Mouse (Mus musculus) embryonic fibroblast, embryonic 13.5 days (primary cell): ENCODE measurements at regions not wholly inside any gene's neighbourhood (a gene's known extent, or its start where the extent isn't known, plus 50 kb on each side); places are given as distances from the start of the nearest gene placed in this dataset.

Experiments
- CTCF ChIP-seq: IDR thresholded peaks from 2 replicates; pipeline ENCODE4 v1.5.1; 2011; ENCODE audit warnings: mild to moderate bottlenecking, control low read depth, low read length, moderate library complexity, borderline replicate concordance; ENCODE audit not compliant: insufficient read depth
- POLR2A ChIP-seq: IDR thresholded peaks from 2 replicates; pipeline ENCODE4 v1.6.1; 2011; ENCODE audit warnings: low read depth, mild to moderate bottlenecking, control low read depth, low read length, moderate library complexity

GRCm38 (mm10) chr6:117701547-117701946 lies 139.4 kb upstream of the Zfp637 start:
- TF ChIP-seq CTCF (no peak), POLR2A (no peak)
